Mouse (Mus musculus): Measurements from ENCODE around the gene Meltf.

- TF ChIP-seq CTCF (IDR thresholded peaks at IDR 0.05; ENCODE audit: control insufficient read depth, insufficient read depth, insufficient read length) (no peak), USF1 (IDR thresholded peaks at IDR 0.05; ENCODE audit: low read depth) (no peak), FOSL1 (IDR thresholded peaks at IDR 0.05; ENCODE audit: insufficient read depth, low read length, poor library complexity, severe bottlenecking) (no peak), MYOD1 (IDR thresholded peaks at IDR 0.05; ENCODE audit: control insufficient read depth, insufficient read length, low read depth) (no peak), MYOG (IDR thresholded peaks at IDR 0.05; ENCODE audit: control insufficient read depth, extremely low read depth, insufficient read length) (no peak)
Measured at GRCm38 (mm10) chr16:31947333-31947732, 68.7 kb downstream of the Meltf start.

All from C2C12 (cell line).